Mouse (Mus musculus) liver, adult 2 months (tissue): ENCODE measurements at regions not wholly inside any gene's neighbourhood (a gene's known extent, or its start where the extent isn't known, plus 50 kb on each side); places are given as distances from the start of the nearest gene placed in this dataset.

ENCODE experiments used
- CTCF ChIP-seq: fragments of 200-500 bp; IDR thresholded peaks from 2 replicates; pipeline ENCODE4 v1.5.1; 2011; ENCODE audit warnings: low read depth, low read length, control low read depth
- POLR2A ChIP-seq: fragments of 200-500 bp; IDR thresholded peaks from 2 replicates; pipeline ENCODE4 v1.6.1; 2011; ENCODE audit warnings: low read length, control low read depth; ENCODE audit not compliant: insufficient read depth; ENCODE audit errors: extremely low read depth

- TF ChIP-seq CTCF (no peak), POLR2A (no peak)
Observed at GRCm38 (mm10) chr10:71533759-71534158, 186.2 kb downstream of the Ipmk start.
